ENCODE assay signal across 22 mouse cellular contexts in genomic region chr1:188742971-188743370, GRCm38 (mm10).
DNase-seq lines count a peak whose midpoint lies in the region; ATAC-seq lines count a peak whose summit lies in the region.
"Had no signal": no experiment of that assay in that cellular context is flagged by ENCODE, and none has a peak within 500 bp of the region (broad histone marks: within the 10 kb centered on the region; RNA-seq: fewer than 3 reads in every experiment).

No protein-coding gene starts in this region.

- intact Hi-C loops in heart, postnatal 36 days (cut with DNase I) = no loop called here

- no peak for ATAC-seq in midbrain, embryonic 11.5 days (ENCODE audit: low FRiP score)
- no peak for ATAC-seq in midbrain, embryonic 15.5 days (replicated peaks)
- ATAC-seq: forebrain, embryonic 16.5 days had no signal

- H3K27ac ChIP-seq in midbrain, embryonic 11.5 days (ENCODE audit: low read depth, low read length) = no peak overlapping the region
- no peak overlapping the region for H3K27ac ChIP-seq in midbrain, embryonic 15.5 days
- H3K27ac ChIP-seq: embryonic facial prominence, embryonic 13.5 days; hindbrain, embryonic 12.5 days; neural tube, embryonic 15.5 days; stomach, embryonic 15.5 days had no signal

- H3K4me1 ChIP-seq in midbrain, embryonic 11.5 days (ENCODE audit: control insufficient read depth, insufficient read depth, low read length) = no peaks in the 10 kb centered on the region
- peaks cover 10% of the 10 kb centered on the region; the same call in 1 of the 2 replicates for H3K4me1 ChIP-seq in midbrain, embryonic 15.5 days
- H3K4me1 ChIP-seq: heart, embryonic 12.5 days; hindbrain, embryonic 12.5 days; stomach, embryonic 15.5 days had no signal

- 82% methylated on average over 7 of the region's 7 CpGs for WGBS in midbrain, embryonic 11.5 days
- WGBS in midbrain, embryonic 15.5 days = 45% methylated on average over 7 of the region's 7 CpGs

- no peaks in the 10 kb centered on the region for H3K27me3 ChIP-seq in midbrain, embryonic 11.5 days (ENCODE audit: control insufficient read depth, insufficient read depth, low read length)
- no peaks in the 10 kb centered on the region for H3K27me3 ChIP-seq in midbrain, embryonic 15.5 days (replicated peaks)
- H3K27me3 ChIP-seq: embryonic facial prominence, embryonic 13.5 days; heart, embryonic 12.5 days; hindbrain, embryonic 12.5 days; neural tube, embryonic 15.5 days; stomach, embryonic 15.5 days had no signal

- no peak overlapping the region for H3K4me3 ChIP-seq in midbrain, embryonic 11.5 days (ENCODE audit: low read depth, low read length)
- no peak overlapping the region for H3K4me3 ChIP-seq in midbrain, embryonic 15.5 days
- H3K4me3 ChIP-seq: embryonic facial prominence, embryonic 13.5 days; heart, embryonic 12.5 days; hindbrain, embryonic 12.5 days; neural tube, embryonic 15.5 days; stomach, embryonic 15.5 days had no signal

- H3K9me3 ChIP-seq in midbrain, embryonic 11.5 days (ENCODE audit: control insufficient read depth, low read length) = no peaks in the 10 kb centered on the region
- H3K9me3 ChIP-seq in midbrain, embryonic 15.5 days = no peaks in the 10 kb centered on the region
- H3K9me3 ChIP-seq: embryonic facial prominence, embryonic 13.5 days; heart, embryonic 12.5 days; hindbrain, embryonic 12.5 days; neural tube, embryonic 15.5 days; stomach, embryonic 15.5 days had no signal

- H3K36me3 ChIP-seq in midbrain, embryonic 11.5 days (ENCODE audit: control insufficient read depth, insufficient read depth, low read length) = no peaks in the 10 kb centered on the region
- no peaks in the 10 kb centered on the region for H3K36me3 ChIP-seq in midbrain, embryonic 15.5 days (replicated peaks)
- H3K36me3 ChIP-seq: embryonic facial prominence, embryonic 13.5 days; heart, embryonic 12.5 days; hindbrain, embryonic 12.5 days; neural tube, embryonic 15.5 days; stomach, embryonic 15.5 days had no signal

- no peak overlapping the region for H3K4me2 ChIP-seq in midbrain, embryonic 11.5 days
- H3K4me2 ChIP-seq in midbrain, embryonic 15.5 days = no peak overlapping the region
- H3K4me2 ChIP-seq: embryonic facial prominence, embryonic 13.5 days; heart, embryonic 12.5 days; hindbrain, embryonic 12.5 days; neural tube, embryonic 15.5 days; stomach, embryonic 15.5 days had no signal

- no peak overlapping the region for H3K9ac ChIP-seq in midbrain, embryonic 11.5 days (ENCODE audit: low read length)
- no peak overlapping the region for H3K9ac ChIP-seq in midbrain, embryonic 15.5 days
- H3K9ac ChIP-seq: embryonic facial prominence, embryonic 13.5 days; heart, embryonic 12.5 days; hindbrain, embryonic 12.5 days; neural tube, embryonic 15.5 days; stomach, embryonic 15.5 days had no signal

- peak; percentile 11 for DNase-seq in adrenal gland, postnatal 10 days
- DNase-seq in adrenal gland, postnatal 36 days = no peak
- peak; percentile 43 for DNase-seq in heart, adult 11 months
- no peak for DNase-seq in heart, postnatal 36 days
- DNase-seq in kidney, postnatal 4 days = peak; percentile 8 to 17
- no peak for DNase-seq in kidney, postnatal 14 days
- peak; percentile 19 for DNase-seq in midbrain, embryonic 11.5 days (ENCODE audit: low spot score, missing footprints)
- DNase-seq: adrenal gland, postnatal 14 days; gastrocnemius, postnatal 14 days; heart, adult 18-20 months; heart, postnatal 10 days; kidney, adult 9 months; right cerebral cortex, adult 18-20 months; right cerebral cortex, postnatal 4 days; thymus, postnatal 25 days had no signal

Comparison
In these comparisons a context has a peak if more than half of its experiments do, and no peak if none do; other contexts are left out.
1. DNase-seq: peak in adrenal gland, postnatal 10 days (single experiment), heart, adult 11 months (single experiment), kidney, postnatal 4 days (2 of 2) and midbrain, embryonic 11.5 days (single experiment); none in adrenal gland, postnatal 36 days (0 of 2), heart, postnatal 36 days (0 of 2) and kidney, postnatal 14 days (single experiment).